Mouse (Mus musculus) thymus, postnatal 14 days (tissue): ENCODE measurements at regions not wholly inside any gene's neighbourhood (a gene's known extent, or its start where the extent isn't known, plus 50 kb on each side); places are given as distances from the start of the nearest gene placed in this dataset.

Experiments used
- DNase-seq: peaks from one replicate; pipeline ENCODE4 v3.0.0; 2021

- no peak for DNase-seq
Measured at GRCm38 (mm10) chr1:35435721-35436120, 585.9 kb downstream of the Plekhb2 start.

GRCm38 (mm10) chr1:35447345-35447744 lies 597.6 kb downstream of the Plekhb2 start:
- peak; percentile 20 for DNase-seq

- DNase-seq, result no peak
Measured at GRCm38 (mm10) chr1:35452441-35453107, 602.8 kb downstream of the Plekhb2 start.

GRCm38 (mm10) chr1:35457591-35457990 lies 607.8 kb downstream of the Plekhb2 start:
- DNase-seq, result no peak

GRCm38 (mm10) chr1:35465081-35465480 lies 603.1 kb upstream of the Hs6st1 start:
- no peak for DNase-seq

GRCm38 (mm10) chr1:35469185-35469753 lies 598.9 kb upstream of the Hs6st1 start:
- no peak for DNase-seq

GRCm38 (mm10) chr1:35478262-35478661 lies 589.9 kb upstream of the Hs6st1 start:
- DNase-seq, result peak; percentile 35

- no peak for DNase-seq
Measured at GRCm38 (mm10) chr1:35495963-35496362, 572.2 kb upstream of the Hs6st1 start.

GRCm38 (mm10) chr1:35522951-35523350 lies 545.2 kb upstream of the Hs6st1 start:
- DNase-seq, result no peak

GRCm38 (mm10) chr1:35523790-35524362 lies 544.3 kb upstream of the Hs6st1 start:
- DNase-seq, result no peak

GRCm38 (mm10) chr1:35524788-35525187 lies 543.4 kb upstream of the Hs6st1 start:
- no peak for DNase-seq

GRCm38 (mm10) chr1:35527750-35528476 lies 540.3 kb upstream of the Hs6st1 start:
- DNase-seq, result no peak

- DNase-seq, result no peak
Measured at GRCm38 (mm10) chr1:35535470-35535869, 532.7 kb upstream of the Hs6st1 start.

- DNase-seq, result no peak
Measured at GRCm38 (mm10) chr1:35536276-35536675, 531.9 kb upstream of the Hs6st1 start.

- no peak for DNase-seq
Measured at GRCm38 (mm10) chr1:35548845-35549244, 519.4 kb upstream of the Hs6st1 start.

GRCm38 (mm10) chr1:35551503-35551902 lies 516.7 kb upstream of the Hs6st1 start:
- no peak for DNase-seq

- DNase-seq, result no peak
Measured at GRCm38 (mm10) chr1:35562786-35563185, 505.4 kb upstream of the Hs6st1 start.

- no peak for DNase-seq
Measured at GRCm38 (mm10) chr1:35575203-35575602, 493.0 kb upstream of the Hs6st1 start.

GRCm38 (mm10) chr1:35579392-35579791 lies 488.8 kb upstream of the Hs6st1 start:
- no peak for DNase-seq

GRCm38 (mm10) chr1:35579992-35580391 lies 488.2 kb upstream of the Hs6st1 start:
- no peak for DNase-seq

- DNase-seq, result peak; percentile 69
Measured at GRCm38 (mm10) chr1:35580474-35580873, 487.7 kb upstream of the Hs6st1 start.

GRCm38 (mm10) chr1:35587900-35588299 lies 480.3 kb upstream of the Hs6st1 start:
- no peak for DNase-seq

- DNase-seq, result no peak
Measured at GRCm38 (mm10) chr1:35588939-35589338, 479.3 kb upstream of the Hs6st1 start.

GRCm38 (mm10) chr1:35600847-35601246 lies 467.4 kb upstream of the Hs6st1 start:
- no peak for DNase-seq
